Comparison of ENCODE assay signal across 8 mouse cellular contexts in genomic region chr1:172503111-172503997, GRCm38 (mm10). TPM values are rescaled to one million over a fixed set of nuclear protein-coding genes. Genes with fewer than 3 reads are reported as not detected.
DNase-seq lines count a peak whose midpoint lies in the region; ATAC-seq and TF ChIP-seq lines count a peak whose summit lies in the region.
"Had no signal": no experiment of that assay in that cellular context is flagged by ENCODE, and none has a peak within 500 bp of the region (broad histone marks: within the 10 kb centered on the region; RNA-seq: fewer than 3 reads in every experiment).

No protein-coding gene starts in this region.

- peak; percentile 88 for DNase-seq in Muller cell, postnatal 12 days (ENCODE audit: inconsistent ontology term)
- DNase-seq in heart, postnatal 10 days = peak; percentile 64 to 73
- DNase-seq in midbrain, embryonic 14.5 days = peak; percentile 64
- DNase-seq in thymus, postnatal 10 days (ENCODE audit: low spot score in 2 of 2) = no peak
- no peak for DNase-seq in cerebellum, adult 2 months

- 0 out of 2 replicates have a peak, but pooled peaks cover under 1% of the 10 kb centered on the region for H3K36me3 ChIP-seq in embryonic facial prominence, embryonic 12.5 days
- peaks cover 23% of the 10 kb centered on the region for H3K36me3 ChIP-seq in limb, embryonic 12.5 days
- peaks cover 1% of the 10 kb centered on the region for H3K36me3 ChIP-seq in midbrain, embryonic 14.5 days (ENCODE audit: control insufficient read depth, insufficient read depth, low read length)

- no peak for TF ChIP-seq CTCF in cerebellum, adult 2 months (IDR thresholded peaks at IDR 0.05; ENCODE audit: borderline replicate concordance, insufficient read depth, low read depth, low read length)

- peak overlapping the region; percentile 23; the same call in 1 of the 2 replicates for H3K27ac ChIP-seq in embryonic facial prominence, embryonic 12.5 days
- H3K27ac ChIP-seq in limb, embryonic 12.5 days = peak overlapping the region; percentile 73
- no peak overlapping the region for H3K27ac ChIP-seq in midbrain, embryonic 14.5 days (replicated peaks; ENCODE audit: low read depth, low read length)
- H3K27ac ChIP-seq in cerebellum, adult 2 months (ENCODE audit: insufficient read depth, low read length) = no peak overlapping the region

- H3K4me3 ChIP-seq in embryonic facial prominence, embryonic 12.5 days = no peak overlapping the region
- H3K4me3 ChIP-seq in limb, embryonic 12.5 days (replicated peaks) = no peak overlapping the region
- H3K4me3 ChIP-seq in midbrain, embryonic 14.5 days (replicated peaks; ENCODE audit: low read depth, low read length) = no peak overlapping the region
- H3K4me3 ChIP-seq in cerebellum, adult 2 months (replicated peaks; ENCODE audit: insufficient read depth, low read depth, low read length) = no peak overlapping the region

- TF ChIP-seq POLR2A in cerebellum, adult 2 months (IDR thresholded peaks at IDR 0.05; ENCODE audit: borderline replicate concordance, insufficient read depth, low read length) = no peak

- no peaks in the 10 kb centered on the region for H3K9me3 ChIP-seq in embryonic facial prominence, embryonic 12.5 days
- no peaks in the 10 kb centered on the region for H3K9me3 ChIP-seq in limb, embryonic 12.5 days
- H3K9me3 ChIP-seq in midbrain, embryonic 14.5 days (ENCODE audit: control insufficient read depth, low read length) = no peaks in the 10 kb centered on the region

- no peak overlapping the region for H3K9ac ChIP-seq in embryonic facial prominence, embryonic 12.5 days
- H3K9ac ChIP-seq in limb, embryonic 12.5 days (replicated peaks) = no peak overlapping the region
- no peak overlapping the region; the same call in 1 of the 2 replicates for H3K9ac ChIP-seq in midbrain, embryonic 14.5 days (replicated peaks; ENCODE audit: low read length)

- no peak for ATAC-seq in embryonic facial prominence, embryonic 12.5 days (ENCODE audit: insufficient number of reproducible peaks, insufficient read depth, low FRiP score, low TSS enrichment)
- ATAC-seq in limb, embryonic 12.5 days (ENCODE audit: insufficient number of reproducible peaks, insufficient read depth, low FRiP score, low TSS enrichment, low read depth) = no peak
- peak; percentile 18; the same call in 1 of the 2 replicates for ATAC-seq in midbrain, embryonic 14.5 days (ENCODE audit: low FRiP score, low TSS enrichment)

- H3K4me1 ChIP-seq in embryonic facial prominence, embryonic 12.5 days = peaks cover 45% of the 10 kb centered on the region
- H3K4me1 ChIP-seq in limb, embryonic 12.5 days (replicated peaks) = peaks cover 57% of the 10 kb centered on the region
- H3K4me1 ChIP-seq in midbrain, embryonic 14.5 days (ENCODE audit: control insufficient read depth, insufficient read depth, low read length) = peaks cover 37% of the 10 kb centered on the region
- no peaks in the 10 kb centered on the region; the same call in 1 of the 2 replicates for H3K4me1 ChIP-seq in cerebellum, adult 2 months (ENCODE audit: control insufficient read depth, insufficient read depth, low read length)

- H3K4me2 ChIP-seq in embryonic facial prominence, embryonic 12.5 days (replicated peaks) = peak overlapping the region; percentile 71
- H3K4me2 ChIP-seq in limb, embryonic 12.5 days = peak overlapping the region; percentile 39
- H3K4me2 ChIP-seq in midbrain, embryonic 14.5 days (ENCODE audit: low read length) = peak overlapping the region; percentile 28

- peaks cover 14% of the 10 kb centered on the region for H3K27me3 ChIP-seq in embryonic facial prominence, embryonic 12.5 days
- H3K27me3 ChIP-seq in limb, embryonic 12.5 days = peaks cover 16% of the 10 kb centered on the region
- peaks cover 37% of the 10 kb centered on the region; the same call in 1 of the 2 replicates for H3K27me3 ChIP-seq in midbrain, embryonic 14.5 days (ENCODE audit: control insufficient read depth, insufficient read depth, low read length)
- peaks cover 1% of the 10 kb centered on the region; the same call in 1 of the 2 replicates for H3K27me3 ChIP-seq in cerebellum, adult 2 months (ENCODE audit: control insufficient read depth, insufficient read depth, low read length)

- WGBS in embryonic facial prominence, embryonic 12.5 days = 41% methylated on average over 14 of the region's 14 CpGs
- WGBS in limb, embryonic 12.5 days = 35% methylated on average over 14 of the region's 14 CpGs
- 29% methylated on average over 14 of the region's 14 CpGs for WGBS in midbrain, embryonic 14.5 days
- 34% methylated on average over 14 of the region's 14 CpGs for WGBS in cerebellum, adult 2 months

- intact Hi-C loops in heart, postnatal 10 days (cut with DNase I) = loop anchor here (10.0 kb wide), 1 partner anchor 299 kb away; the partner anchor contains the start of gene Pea15a

RNA-seq across cellular contexts. Expression of gene Tagln2, which starts 3.5 kb away (rescaled TPM):
- polyA plus RNA-seq in embryonic facial prominence, embryonic 12.5 days (2016; fragmentation: Nextera tagmentation; extraction: Ambion mirVana) = 80.2 and 80.4 TPM in 2 replicates
- 100 to 1,000 TPM; 173 to 178 TPM for total RNA-seq in heart, postnatal 10 days (2021)
- 66.4 and 74.9 TPM in 2 replicates for polyA plus RNA-seq in limb, embryonic 12.5 days (2016; fragmentation: Nextera tagmentation; extraction: Ambion mirVana)
- polyA plus RNA-seq in midbrain, embryonic 14.5 days (2014; fragmentation: Nextera tagmentation; extraction: Ambion mirVana) = 25.7 and 43.5 TPM in 2 replicates
- 12.9 and 13.0 TPM in 2 replicates for polyA plus RNA-seq in cerebellum, adult 2 months (2012; rRNA removed)

RNA-seq across cellular contexts. Expression of gene Cfap45, which starts 17.2 kb away (rescaled TPM):
- 0.95 and 1.1 TPM in 2 replicates for polyA plus RNA-seq in embryonic facial prominence, embryonic 12.5 days (2016; fragmentation: Nextera tagmentation; extraction: Ambion mirVana)
- total RNA-seq in heart, postnatal 10 days (2021) = 1 to 10 TPM; 1.8 to 2.8 TPM
- 1.1 and 1.2 TPM in 2 replicates for polyA plus RNA-seq in limb, embryonic 12.5 days (2016; fragmentation: Nextera tagmentation; extraction: Ambion mirVana)
- 1.9 and 2.2 TPM in 2 replicates for polyA plus RNA-seq in midbrain, embryonic 14.5 days (2014; fragmentation: Nextera tagmentation; extraction: Ambion mirVana)
- polyA plus RNA-seq in cerebellum, adult 2 months (2012; rRNA removed) = 1.00 and 1.0 TPM in 2 replicates

RNA-seq across cellular contexts. Expression of gene Igsf9, which starts 21.8 kb away (rescaled TPM):
- 79.5 and 84.3 TPM in 2 replicates for polyA plus RNA-seq in embryonic facial prominence, embryonic 12.5 days (2016; fragmentation: Nextera tagmentation; extraction: Ambion mirVana)
- total RNA-seq in heart, postnatal 10 days (2021) = 1 to 10 TPM; 1.0 to 1.4 TPM
- 69.7 and 70.5 TPM in 2 replicates for polyA plus RNA-seq in limb, embryonic 12.5 days (2016; fragmentation: Nextera tagmentation; extraction: Ambion mirVana)
- polyA plus RNA-seq in midbrain, embryonic 14.5 days (2014; fragmentation: Nextera tagmentation; extraction: Ambion mirVana) = 49.6 and 52.6 TPM in 2 replicates
- 1.9 and 2.2 TPM in 2 replicates for polyA plus RNA-seq in cerebellum, adult 2 months (2012; rRNA removed)

RNA-seq across cellular contexts. Expression of gene Slamf9, which starts 28.2 kb away (rescaled TPM):
- 0.41 and 0.51 TPM in 2 replicates for polyA plus RNA-seq in embryonic facial prominence, embryonic 12.5 days (2016; fragmentation: Nextera tagmentation; extraction: Ambion mirVana)
- total RNA-seq in heart, postnatal 10 days (2021) = 1 to 10 TPM; 1.3 to 1.4 TPM
- 0.21 TPM in 1 of 2 replicates, not detected in the other for polyA plus RNA-seq in limb, embryonic 12.5 days (2016; fragmentation: Nextera tagmentation; extraction: Ambion mirVana)
- 0.32 TPM in 1 of 2 replicates, not detected in the other for polyA plus RNA-seq in midbrain, embryonic 14.5 days (2014; fragmentation: Nextera tagmentation; extraction: Ambion mirVana)
- 0.74 and 0.87 TPM in 2 replicates for polyA plus RNA-seq in cerebellum, adult 2 months (2012; rRNA removed)

RNA-seq across cellular contexts. Expression of gene Vsig8, which starts 52.4 kb away (rescaled TPM):
- 0.24 TPM in 1 of 2 replicates, not detected in the other for polyA plus RNA-seq in embryonic facial prominence, embryonic 12.5 days (2016; fragmentation: Nextera tagmentation; extraction: Ambion mirVana)
- under 1 TPM in 1 of 2 experiments, not detected in 1; 0.24 TPM for total RNA-seq in heart, postnatal 10 days (2021)
- 0.18 TPM in 1 of 2 replicates, not detected in the other for polyA plus RNA-seq in limb, embryonic 12.5 days (2016; fragmentation: Nextera tagmentation; extraction: Ambion mirVana)
- 0.22 TPM in 1 of 2 replicates, not detected in the other for polyA plus RNA-seq in midbrain, embryonic 14.5 days (2014; fragmentation: Nextera tagmentation; extraction: Ambion mirVana)
- polyA plus RNA-seq in cerebellum, adult 2 months (2012; rRNA removed) = 0.46 and 0.65 TPM in 2 replicates
- polyA plus RNA-seq: embryonic facial prominence, embryonic 11.5 days had no signal

Comparison
In these comparisons a context has a peak if more than half of its experiments do, and no peak if none do; other contexts are left out.
1. DNase-seq: peak in Muller cell, postnatal 12 days (single experiment), heart, postnatal 10 days (2 of 2) and midbrain, embryonic 14.5 days (single experiment); none in thymus, postnatal 10 days (0 of 2) and cerebellum, adult 2 months (0 of 2).
2. H3K27ac ChIP-seq: peak in embryonic facial prominence, embryonic 12.5 days (single experiment) and limb, embryonic 12.5 days (single experiment); none in midbrain, embryonic 14.5 days (single experiment) and cerebellum, adult 2 months (single experiment).
3. RNA of gene Igsf9, which starts 21.8 kb away (polyA plus RNA-seq): 79.5 to 84.3 TPM in embryonic facial prominence, embryonic 12.5 days, 69.7 to 70.5 TPM in limb, embryonic 12.5 days and 49.6 to 52.6 TPM in midbrain, embryonic 14.5 days; 1.9 to 2.2 TPM in cerebellum, adult 2 months; every median in the first group is over 10 times any median in the second.
4. Peak in every context shown above with its lines, with median percentiles within 50 percentile points of each other: H3K4me2 ChIP-seq.